Mouse (Mus musculus): ENCODE data around the gene Dnm2.

DNA sequence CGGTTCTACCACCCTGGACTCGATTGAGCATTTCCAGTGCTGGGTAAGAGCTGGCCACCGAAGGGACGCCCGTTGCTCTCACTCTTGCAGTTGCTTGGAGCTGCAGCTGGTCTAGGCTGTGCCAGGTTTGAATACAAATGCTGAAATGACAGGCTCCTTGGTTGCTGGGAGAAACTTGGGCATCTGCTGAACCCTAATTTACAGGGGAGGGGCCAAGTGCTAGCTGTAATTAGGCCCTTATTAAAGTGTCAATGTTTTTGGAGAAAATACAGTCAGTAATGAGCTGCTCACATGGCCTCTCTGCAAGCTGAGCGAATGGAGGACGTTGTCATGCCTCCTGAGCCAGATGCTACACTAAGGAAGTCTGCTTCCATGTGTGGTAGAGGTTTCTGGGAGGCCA lies 6.0 kb downstream of the Dnm2 start:
- no peak for TF ChIP-seq CTCF (IDR thresholded peaks at IDR 0.05; ENCODE audit: borderline replicate concordance, extremely low read depth, insufficient read depth, insufficient read length)
- no peak for TF ChIP-seq POLR2A (IDR thresholded peaks at IDR 0.05; ENCODE audit: borderline replicate concordance, extremely low read depth, insufficient read depth, insufficient read length, poor library complexity, severe bottlenecking)

Measured in brain, embryonic 14.5 days (tissue).